Mouse (Mus musculus): ENCODE measurements around the gene Spryd3. TPM values are rescaled to one million over a fixed set of nuclear protein-coding genes. Genes with fewer than 3 reads are reported as not detected.

Gene Spryd3
- 10 to 100 TPM; 13.4 to 14.2 TPM for total RNA-seq (2021)
- polyA plus RNA-seq (2012; rRNA removed) = 23.1 and 24.2 TPM in 2 replicates
- long read RNA-seq, transcript Spryd3-203 (11 exons, 2,456 nt) = major isoform, 9 of 10 reads
- long read RNA-seq, partial matches to known transcripts = 0 of 10 reads
- long read RNA-seq, other reads (novel, unspliced or antisense) = 1 of 10 reads

DNA sequence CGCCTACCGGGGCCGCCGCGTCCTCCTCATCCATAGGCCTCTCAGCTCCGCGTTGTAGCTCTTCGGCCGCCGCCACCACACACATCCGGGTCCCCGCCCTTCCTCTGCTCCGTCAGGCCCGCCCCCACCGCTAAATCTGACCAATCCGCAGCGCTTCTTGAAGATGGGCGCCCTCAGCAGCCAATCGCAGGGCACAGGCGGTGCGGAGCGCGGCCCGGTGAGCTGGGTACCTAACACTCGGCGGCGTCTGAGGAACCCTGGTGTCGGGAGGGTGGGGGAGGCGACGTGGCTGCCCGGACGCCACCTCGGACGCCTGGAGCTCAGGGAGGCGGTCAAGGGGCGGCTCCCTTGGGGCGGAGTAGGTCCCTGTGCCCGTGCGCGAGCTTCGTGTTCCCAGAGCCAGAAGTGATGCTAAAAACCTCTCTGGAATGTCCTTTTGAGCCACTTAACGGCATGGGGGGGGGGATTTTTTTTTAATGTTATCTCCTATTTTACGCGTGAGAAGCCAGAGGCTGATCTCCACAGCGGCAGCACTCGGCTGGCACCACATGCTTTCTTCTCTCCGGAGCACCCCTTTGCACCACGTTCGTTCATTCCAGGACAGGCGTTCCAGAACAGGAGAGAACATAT is at the start of gene Spryd3:
Spryd3 (minus strand) TSS at position 106 of the 630 bp plus-strand sequence.
- under 1% methylated on average over 50 of the region's 50 CpGs for WGBS
- peak; percentile 98 to 100 for DNase-seq
- no peak for TF ChIP-seq EP300 (IDR thresholded peaks at IDR 0.05; ENCODE audit: insufficient read depth, low read depth, low read length)
- peak; percentile 57 for TF ChIP-seq POLR2A (IDR thresholded peaks at IDR 0.05; ENCODE audit: insufficient read depth, low read depth, low read length)
- intact Hi-C loops (cut with DNase I) = loop anchor here (2.0 kb wide), 1 partner anchor 31 kb away; no protein-coding TSS in a partner anchor
- peak within 1 kb of the TSS; percentile 98 for H3K4me3 ChIP-seq
- peak within 1 kb of the TSS; percentile 84 for H3K27ac ChIP-seq
- H3K79me2 ChIP-seq (replicated peaks; ENCODE audit: control insufficient read depth, insufficient read depth, low read length) = no peaks in the 10 kb centered on the region
- H3K36me3 ChIP-seq (ENCODE audit: control insufficient read depth, insufficient read depth, low read length) = no peaks in the 10 kb centered on the region
- no peaks in the 10 kb centered on the region for H3K4me1 ChIP-seq (ENCODE audit: control insufficient read depth, insufficient read depth, low read length)
- H3K27me3 ChIP-seq (ENCODE audit: control insufficient read depth, insufficient read depth, low read length) = no peaks in the 10 kb centered on the region
- H3K9ac ChIP-seq (ENCODE audit: low read depth, low read length) = peak within 1 kb of the TSS; percentile 79

DNA sequence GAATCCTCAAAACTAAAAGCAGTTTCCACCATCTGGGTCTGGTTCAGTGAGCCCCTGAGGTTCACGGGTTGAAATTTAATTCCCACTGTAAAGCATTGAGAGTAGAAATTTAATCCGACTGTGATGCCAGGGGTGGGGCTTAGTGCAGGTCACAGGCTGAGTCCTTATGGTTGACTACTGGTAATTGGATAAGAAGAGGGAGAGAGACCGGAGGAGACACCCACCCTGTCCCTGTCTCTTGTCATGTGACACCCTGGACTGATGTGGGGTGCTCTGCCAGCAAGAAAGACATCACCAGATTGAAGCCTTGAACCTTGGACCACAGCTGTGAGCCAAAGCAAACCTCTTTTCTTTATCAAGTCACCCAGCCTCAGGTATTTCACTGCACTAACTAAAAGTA is 47.0 kb upstream of the Spryd3 start:
- Histone ChIP-seq H3K79me2 (replicated peaks; ENCODE audit: control insufficient read depth, insufficient read depth, low read length) (no peaks in the 10 kb centered on the region), H3K27me3 (ENCODE audit: control insufficient read depth, insufficient read depth, low read length) (no peaks in the 10 kb centered on the region), H3K9ac (ENCODE audit: low read depth, low read length) (no peak overlapping the region), H3K36me3 (ENCODE audit: control insufficient read depth, insufficient read depth, low read length) (no peaks in the 10 kb centered on the region), H3K4me1 (ENCODE audit: control insufficient read depth, insufficient read depth, low read length) (peaks cover 2% of the 10 kb centered on the region), H3K4me3 (no peak overlapping the region), H3K27ac (no peak overlapping the region)
- DNase-seq = no peak
- WGBS = 78% methylated on average over 3 of the region's 3 CpGs
- TF ChIP-seq EP300 (IDR thresholded peaks at IDR 0.05; ENCODE audit: insufficient read depth, low read depth, low read length) = no peak
- no peak for TF ChIP-seq CTCF (IDR thresholded peaks at IDR 0.05)
- TF ChIP-seq POLR2A (IDR thresholded peaks at IDR 0.05; ENCODE audit: insufficient read depth, low read depth, low read length) = no peak
- intact Hi-C loops (cut with DNase I) = no loop called here

DNA sequence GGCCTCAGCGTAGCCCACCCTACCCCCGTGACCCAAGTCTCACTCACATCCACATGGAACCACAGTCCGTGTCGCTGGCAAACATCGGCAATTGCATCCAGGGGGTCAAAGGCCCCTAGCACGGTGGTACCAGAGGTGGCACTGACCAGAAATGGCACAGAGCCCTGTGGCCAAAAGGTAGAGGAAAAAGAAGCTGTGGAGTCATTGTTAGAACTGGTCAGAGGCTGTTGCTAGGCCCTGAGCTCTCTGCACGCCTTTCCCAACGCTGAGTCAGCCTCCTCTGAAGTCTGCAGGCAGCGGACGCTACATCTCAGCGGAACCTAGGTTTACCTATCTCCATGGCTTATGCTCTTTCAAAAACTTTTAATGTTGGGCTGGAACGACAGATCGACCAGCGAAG is 43.9 kb upstream of the Spryd3 start:
- no peak for TF ChIP-seq POLR2A (IDR thresholded peaks at IDR 0.05; ENCODE audit: insufficient read depth, low read depth, low read length)
- TF ChIP-seq EP300 (IDR thresholded peaks at IDR 0.05; ENCODE audit: insufficient read depth, low read depth, low read length) = no peak
- no peak for TF ChIP-seq CTCF (IDR thresholded peaks at IDR 0.05)
- Histone ChIP-seq H3K36me3 (ENCODE audit: control insufficient read depth, insufficient read depth, low read length) (no peaks in the 10 kb centered on the region), H3K4me3 (no peak overlapping the region), H3K27me3 (ENCODE audit: control insufficient read depth, insufficient read depth, low read length) (no peaks in the 10 kb centered on the region), H3K4me1 (ENCODE audit: control insufficient read depth, insufficient read depth, low read length) (peaks cover 2% of the 10 kb centered on the region), H3K9ac (ENCODE audit: low read depth, low read length) (no peak overlapping the region), H3K79me2 (replicated peaks; ENCODE audit: control insufficient read depth, insufficient read depth, low read length) (no peaks in the 10 kb centered on the region), H3K27ac (no peak overlapping the region)
- intact Hi-C loops (cut with DNase I) = loop anchor here (2.0 to 5.0 kb wide), 2 partner anchors 25 to 137 kb away; partner anchors contain the start of gene Csad
- DNase-seq = no peak
- WGBS = 91% methylated on average over 14 of the region's 14 CpGs

DNA sequence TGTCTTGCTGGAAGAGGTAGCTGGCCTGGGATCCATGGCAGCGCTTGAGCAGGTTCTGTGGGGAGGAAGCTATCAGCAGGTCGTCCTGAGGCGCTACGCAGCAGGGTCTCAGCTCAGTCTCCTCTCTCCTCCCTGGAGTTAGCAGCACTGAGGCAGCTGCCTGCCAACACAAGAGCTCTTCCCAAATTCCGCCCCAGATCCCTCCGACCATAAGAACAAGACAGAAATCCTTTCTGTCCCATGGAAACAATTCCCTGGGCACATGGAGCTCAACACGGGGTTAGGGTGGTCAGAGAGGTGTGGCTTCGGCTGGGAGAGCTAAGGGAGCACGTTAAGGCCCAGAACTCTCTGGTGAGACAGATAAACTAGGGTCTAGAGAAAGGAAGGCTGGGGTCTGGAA is 43.1 kb upstream of the Spryd3 start:
- no peaks in the 10 kb centered on the region for H3K36me3 ChIP-seq (ENCODE audit: control insufficient read depth, insufficient read depth, low read length)
- no peak overlapping the region for H3K9ac ChIP-seq (ENCODE audit: low read depth, low read length)
- no peaks in the 10 kb centered on the region for H3K27me3 ChIP-seq (ENCODE audit: control insufficient read depth, insufficient read depth, low read length)
- intact Hi-C loops (cut with DNase I) = loop anchor here (2.0 to 5.0 kb wide), 2 partner anchors 26 to 138 kb away; partner anchors contain the start of gene Csad
- WGBS = 84% methylated on average over 9 of the region's 9 CpGs
- no peak for TF ChIP-seq CTCF (IDR thresholded peaks at IDR 0.05)
- no peak for DNase-seq
- no peak overlapping the region for H3K27ac ChIP-seq
- H3K4me1 ChIP-seq (ENCODE audit: control insufficient read depth, insufficient read depth, low read length) = peaks cover 2% of the 10 kb centered on the region
- H3K79me2 ChIP-seq (replicated peaks; ENCODE audit: control insufficient read depth, insufficient read depth, low read length) = no peaks in the 10 kb centered on the region
- no peak overlapping the region for H3K4me3 ChIP-seq

DNA sequence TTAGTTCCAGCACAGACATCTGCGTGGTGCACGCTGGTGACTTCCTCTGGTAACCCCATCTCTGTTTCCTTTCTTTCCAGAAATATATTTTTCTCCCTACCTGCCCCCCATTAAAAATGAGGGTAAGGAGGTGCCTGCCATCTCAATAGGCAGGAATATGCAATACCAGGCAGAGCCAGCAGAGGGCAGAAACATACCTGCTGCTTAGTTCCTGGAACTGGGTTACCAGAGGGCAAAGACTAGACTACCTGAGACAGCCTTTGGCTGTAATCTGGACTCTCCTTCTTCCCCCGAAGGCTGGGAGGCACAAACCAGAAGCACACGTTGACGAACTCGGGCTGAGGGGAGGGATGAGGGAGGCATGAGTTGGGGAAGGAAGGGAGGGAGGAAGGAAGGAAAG is 42.2 kb upstream of the Spryd3 start:
- peaks cover 2% of the 10 kb centered on the region for H3K4me1 ChIP-seq (ENCODE audit: control insufficient read depth, insufficient read depth, low read length)
- peak; percentile 77; the same call in 1 of the 2 replicates for TF ChIP-seq EP300 (IDR thresholded peaks at IDR 0.05; ENCODE audit: insufficient read depth, low read depth, low read length)
- TF ChIP-seq CTCF (IDR thresholded peaks at IDR 0.05) = no peak; the same call in none of the 2 replicates
- H3K36me3 ChIP-seq (ENCODE audit: control insufficient read depth, insufficient read depth, low read length) = no peaks in the 10 kb centered on the region
- intact Hi-C loops (cut with DNase I) = loop anchor here (1.0 to 5.0 kb wide), 3 partner anchors 27 to 139 kb away; partner anchors contain the start of gene Csad
- H3K27me3 ChIP-seq (ENCODE audit: control insufficient read depth, insufficient read depth, low read length) = no peaks in the 10 kb centered on the region
- no peaks in the 10 kb centered on the region for H3K79me2 ChIP-seq (replicated peaks; ENCODE audit: control insufficient read depth, insufficient read depth, low read length)
- H3K27ac ChIP-seq = no peak overlapping the region
- H3K9ac ChIP-seq (ENCODE audit: low read depth, low read length) = no peak overlapping the region
- DNase-seq = peak; percentile 76 to 87
- H3K4me3 ChIP-seq = no peak overlapping the region
- 15% methylated on average over 6 of the region's 6 CpGs for WGBS

DNA sequence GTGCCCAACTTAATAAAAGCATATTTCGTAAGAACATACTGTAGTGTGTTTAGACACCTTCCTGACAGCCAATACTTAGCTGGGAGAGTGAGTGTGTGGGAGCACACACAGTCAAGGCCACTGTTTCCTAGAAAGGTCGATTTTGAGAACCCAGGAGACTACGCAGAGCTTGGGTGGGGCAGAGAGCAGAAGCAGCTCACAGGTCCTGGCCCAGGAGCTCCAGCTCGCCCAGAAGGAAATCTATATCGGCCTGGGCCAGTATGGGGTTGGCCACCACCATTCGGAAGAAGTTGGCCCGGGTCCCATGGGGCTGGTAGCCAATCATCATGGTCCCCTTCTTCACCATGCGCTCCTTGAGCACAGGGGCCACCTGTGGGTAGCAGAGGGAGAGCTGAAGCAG is 41.4 kb upstream of the Spryd3 start:
- DNase-seq = no peak
- WGBS = 65% methylated on average over 8 of the region's 8 CpGs
- intact Hi-C loops (cut with DNase I) = loop anchor here (5.0 kb wide), 1 partner anchor 140 kb away; no protein-coding TSS in a partner anchor
- H3K9ac ChIP-seq (ENCODE audit: low read depth, low read length) = no peak overlapping the region
- no peak overlapping the region; the same call in 1 of the 2 replicates for H3K27ac ChIP-seq
- H3K79me2 ChIP-seq (replicated peaks; ENCODE audit: control insufficient read depth, insufficient read depth, low read length) = no peaks in the 10 kb centered on the region
- no peaks in the 10 kb centered on the region for H3K36me3 ChIP-seq (ENCODE audit: control insufficient read depth, insufficient read depth, low read length)
- no peaks in the 10 kb centered on the region for H3K27me3 ChIP-seq (ENCODE audit: control insufficient read depth, insufficient read depth, low read length)
- no peak for TF ChIP-seq EP300 (IDR thresholded peaks at IDR 0.05; ENCODE audit: insufficient read depth, low read depth, low read length)
- no peak for TF ChIP-seq CTCF (IDR thresholded peaks at IDR 0.05)
- no peak for TF ChIP-seq POLR2A (IDR thresholded peaks at IDR 0.05; ENCODE audit: insufficient read depth, low read depth, low read length)
- H3K4me3 ChIP-seq = no peak overlapping the region
- peaks cover 2% of the 10 kb centered on the region for H3K4me1 ChIP-seq (ENCODE audit: control insufficient read depth, insufficient read depth, low read length)
